Mouse (Mus musculus) erythroblast, adult 5-6 weeks (primary cell): Measurements from ENCODE around the gene Il17d. TPM values are rescaled to one million over a fixed set of nuclear protein-coding genes. Genes with fewer than 3 reads are reported as not detected.

Source experiments
- ATAC-seq: replicated peaks from 2 replicates; pipeline ENCODE4 v1.8.0; 2016; ENCODE audit warnings: moderate number of reproducible peaks, mild to moderate bottlenecking, moderate TSS enrichment, inconsistent platforms; ENCODE audit not compliant: poor library complexity, low FRiP score, severe bottlenecking
- total RNA-seq, 2 experiments: library from RNA; stranded (forward) in 1 of 2; stranded (reverse) in 1 of 2; fragments of 150-400 nt in 1 of 2; fragments of 200-764, 138-1000 nt in 1 of 2; gene quantifications; 2 replicates each; pipeline versions ENCODE4 v1.2.3 to v1.2.4; 2015 to 2017; ENCODE audit warnings: low replicate concordance in 2 of 2

Gene Il17d
- not detected in 2 replicates for total RNA-seq (2015; ENCODE audit: low replicate concordance)
- total RNA-seq (2017; ENCODE audit: low replicate concordance): not detected in 2 replicates

GRCm38 (mm10) chr14:57524671-57525387 is at the start of gene Il17d:
Il17d (plus strand) TSS chr14:57524777.
- no peak for ATAC-seq

DNA sequence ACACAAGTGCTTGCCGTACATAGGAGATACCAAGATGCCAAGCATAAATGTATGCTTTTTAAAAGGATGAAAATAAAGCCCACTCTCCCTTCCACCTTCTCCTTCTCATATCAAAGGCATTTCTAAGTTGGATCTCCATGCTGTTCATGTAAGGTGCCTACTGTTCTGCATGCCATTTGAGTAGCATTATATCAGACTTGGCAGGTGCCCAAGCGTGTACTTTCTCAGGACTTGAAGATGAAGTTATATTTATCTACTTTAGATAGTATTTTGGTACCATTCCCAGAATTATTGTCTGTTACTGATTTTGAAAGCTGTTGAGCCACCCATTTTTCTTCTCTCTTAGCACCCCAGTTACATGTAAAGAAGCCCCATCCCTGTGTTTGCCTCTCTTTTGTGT is 49.5 kb upstream of the Il17d start:
- ATAC-seq: no peak

- ATAC-seq: no peak
Measured at GRCm38 (mm10) chr14:57482262-57482661, 42.3 kb upstream of the Il17d start.

GRCm38 (mm10) chr14:57484183-57484582 is 40.4 kb upstream of the Il17d start:
- no peak for ATAC-seq

GRCm38 (mm10) chr14:57489696-57490095 is 34.9 kb upstream of the Il17d start:
- no peak for ATAC-seq

DNA sequence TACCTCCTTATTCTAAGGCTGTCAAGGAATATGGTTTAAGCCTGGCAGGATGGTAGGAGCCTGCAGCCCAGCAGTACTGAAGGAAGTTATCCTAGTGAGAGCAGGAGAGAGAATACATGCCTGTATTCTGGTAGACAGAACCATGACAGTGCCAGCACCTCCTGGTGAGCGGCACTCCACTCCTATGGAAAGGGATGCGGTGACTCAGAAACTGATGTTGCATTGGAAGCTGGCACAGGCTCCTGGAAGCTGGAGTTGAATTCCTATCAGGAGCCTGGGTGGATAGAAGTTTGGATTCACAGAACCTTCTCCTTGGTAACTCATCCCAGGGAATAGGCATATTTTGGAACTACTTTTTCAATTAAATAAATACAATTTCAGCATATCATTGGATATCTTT is 30.7 kb upstream of the Il17d start:
- ATAC-seq: no peak

GRCm38 (mm10) chr14:57503729-57504128 is 20.8 kb upstream of the Il17d start:
- ATAC-seq: no peak

DNA sequence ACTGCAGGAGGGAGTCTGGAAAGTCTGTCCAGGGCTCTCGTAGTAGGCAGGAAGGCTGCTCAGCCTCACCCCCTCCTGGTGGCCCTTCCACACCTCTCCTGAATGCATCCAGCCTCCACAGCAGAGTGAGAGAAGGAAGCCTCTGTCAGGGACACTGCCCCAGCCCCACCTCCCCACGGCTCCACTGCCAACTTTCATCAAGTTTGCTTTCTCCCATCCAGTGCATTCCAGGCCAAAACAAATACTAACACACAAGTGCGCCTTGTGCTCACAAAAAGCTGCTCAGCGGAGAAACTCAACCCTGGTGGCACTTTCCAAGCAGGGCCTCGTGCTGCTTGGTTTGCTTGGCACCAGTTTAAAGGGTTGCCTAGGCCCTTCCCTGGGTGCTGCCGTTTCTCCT is 15.0 kb upstream of the Il17d start:
- no peak for ATAC-seq

- ATAC-seq: no peak
Measured at GRCm38 (mm10) chr14:57515156-57515762, 9.3 kb upstream of the Il17d start.

- no peak for ATAC-seq
Measured at GRCm38 (mm10) chr14:57517001-57517400, 7.6 kb upstream of the Il17d start.

DNA sequence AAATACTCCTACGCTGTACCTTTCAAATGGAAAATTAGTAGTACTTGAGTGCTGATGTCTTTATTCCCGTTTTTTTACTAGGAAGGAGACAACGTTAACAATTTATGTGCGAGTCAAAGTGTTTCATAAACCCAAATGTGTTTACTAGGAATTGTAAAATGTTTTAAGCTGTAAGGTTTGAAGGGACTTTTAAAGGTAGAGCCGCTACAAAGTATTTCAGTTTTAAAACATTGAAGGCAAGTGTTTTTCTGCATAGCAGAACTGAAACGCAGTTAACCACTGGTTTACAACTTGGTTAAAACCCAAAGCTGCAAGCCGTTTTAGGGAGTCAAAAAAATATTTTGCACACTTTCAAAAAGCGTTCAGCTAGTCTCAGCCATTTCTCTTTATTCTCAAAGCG is 815 bp upstream of the Il17d start:
- no peak for ATAC-seq

GRCm38 (mm10) chr14:57525388-57526049 is 942 bp downstream of the Il17d start:
- ATAC-seq: no peak

DNA sequence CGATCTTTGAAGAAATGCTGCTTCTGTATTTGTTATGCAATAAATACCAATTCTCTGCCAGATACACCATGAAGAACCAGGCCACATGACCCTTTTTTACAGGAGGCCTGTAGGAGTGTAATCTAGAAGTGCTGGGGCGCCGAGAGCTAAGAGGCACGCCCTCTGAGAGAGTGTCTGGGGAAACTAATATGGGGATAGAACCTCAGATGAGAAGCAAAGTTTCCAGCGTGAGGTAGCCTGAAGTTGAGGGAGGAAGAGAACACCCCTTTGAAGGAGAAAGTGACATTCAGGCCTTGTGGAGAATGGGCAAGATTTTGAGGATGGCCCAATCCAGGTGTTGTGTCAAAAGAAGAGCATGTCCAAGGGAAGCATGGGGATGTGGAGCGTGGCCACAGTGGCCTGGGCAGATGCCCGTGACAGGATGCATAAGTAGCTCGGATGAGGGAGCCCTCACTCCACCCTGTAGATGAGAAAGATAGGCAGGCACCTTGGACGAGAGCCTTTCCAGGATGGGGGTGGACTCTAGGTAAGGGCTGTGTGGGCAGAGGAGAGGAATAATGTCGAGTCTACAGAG is 1.6 kb downstream of the Il17d start:
- ATAC-seq: no peak

- no peak for ATAC-seq
Measured at GRCm38 (mm10) chr14:57527122-57527521, 2.5 kb downstream of the Il17d start.

DNA sequence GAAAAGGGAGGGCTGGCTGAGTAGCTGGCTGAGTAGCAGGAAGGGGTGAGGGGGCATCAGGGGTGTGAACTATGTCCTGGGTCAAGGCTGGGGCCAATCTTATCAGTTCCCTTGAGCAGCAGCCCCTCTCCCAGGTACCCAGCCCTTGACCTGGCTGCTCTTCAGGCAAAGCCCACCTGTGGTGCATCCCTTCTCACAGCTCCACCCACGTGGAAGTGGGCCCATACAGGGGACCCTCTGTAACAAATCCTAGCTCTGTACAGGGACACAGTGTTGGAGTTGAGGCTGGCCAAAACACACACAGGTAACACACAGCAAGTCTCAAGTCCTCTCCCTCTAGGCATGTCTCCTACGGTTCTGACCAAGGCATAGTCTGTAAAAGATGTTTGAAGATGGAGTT is 3.0 kb downstream of the Il17d start:
- no peak for ATAC-seq

GRCm38 (mm10) chr14:57529086-57529785 is 4.7 kb downstream of the Il17d start:
- ATAC-seq: no peak

DNA sequence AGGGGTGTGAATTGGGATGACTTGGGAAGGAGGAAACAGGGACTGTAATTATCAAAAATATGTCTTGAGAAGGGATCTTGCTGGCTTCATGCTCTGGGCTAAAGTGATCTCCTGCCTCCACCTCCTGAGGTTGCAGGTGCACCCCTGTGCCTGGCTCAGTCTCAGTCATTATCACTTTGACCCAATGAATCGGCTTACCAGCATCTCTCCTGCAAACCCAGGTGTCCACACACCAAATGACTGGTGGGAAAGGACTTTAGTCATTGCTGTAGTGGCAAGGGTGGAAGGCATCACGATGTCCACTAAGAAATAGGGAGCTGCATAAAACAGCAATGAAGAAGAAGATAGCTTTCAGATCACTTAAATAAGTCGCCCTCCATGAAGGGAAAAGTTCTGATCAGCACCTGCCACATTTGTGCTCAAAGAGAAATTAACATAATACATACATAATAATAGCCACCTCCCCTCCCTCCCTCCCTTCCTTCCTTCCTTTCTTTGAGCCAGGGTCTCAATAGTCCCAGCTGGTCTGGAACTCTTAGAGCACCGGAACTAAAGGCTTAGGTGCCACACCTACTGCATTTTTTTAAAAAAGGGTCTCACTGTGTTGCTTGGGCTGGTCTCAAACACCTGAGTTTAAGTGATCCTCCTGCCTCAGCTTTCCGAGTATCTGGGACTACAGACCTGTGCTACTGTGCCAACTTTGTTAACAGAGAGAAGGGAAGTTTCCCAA is 5.4 kb downstream of the Il17d start:
- ATAC-seq: no peak

- no peak for ATAC-seq
Measured at GRCm38 (mm10) chr14:57532577-57532976, 8.0 kb downstream of the Il17d start.

- peak; percentile 69; the same call in 1 of the 2 replicates for ATAC-seq
Measured at GRCm38 (mm10) chr14:57533214-57533613, 8.6 kb downstream of the Il17d start.
